Mouse (Mus musculus): ENCODE data around the gene Il18bp.

Gene Il18bp

DNA sequence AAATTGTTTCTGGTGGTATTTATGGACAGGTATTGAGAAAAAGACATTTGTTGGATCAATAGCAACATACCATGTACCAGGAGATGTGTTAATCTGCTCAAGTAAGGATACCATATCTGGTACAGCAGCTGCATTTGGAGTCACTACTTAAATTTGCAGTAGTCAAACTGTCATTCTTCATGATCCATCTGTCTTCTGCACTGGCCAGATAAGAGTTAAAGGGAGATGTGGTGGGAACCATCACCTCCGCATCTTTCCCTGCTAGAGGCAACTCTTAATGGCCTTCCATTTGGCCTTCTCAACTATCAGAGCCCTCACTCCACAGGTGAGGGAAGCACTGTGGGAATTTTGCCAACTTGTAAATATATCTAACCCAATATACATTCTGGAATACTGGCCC lies 12.0 kb downstream of the Il18bp start:
- DNase-seq (ENCODE audit: extremely low read depth, low read depth), result peak; percentile 29

DNA sequence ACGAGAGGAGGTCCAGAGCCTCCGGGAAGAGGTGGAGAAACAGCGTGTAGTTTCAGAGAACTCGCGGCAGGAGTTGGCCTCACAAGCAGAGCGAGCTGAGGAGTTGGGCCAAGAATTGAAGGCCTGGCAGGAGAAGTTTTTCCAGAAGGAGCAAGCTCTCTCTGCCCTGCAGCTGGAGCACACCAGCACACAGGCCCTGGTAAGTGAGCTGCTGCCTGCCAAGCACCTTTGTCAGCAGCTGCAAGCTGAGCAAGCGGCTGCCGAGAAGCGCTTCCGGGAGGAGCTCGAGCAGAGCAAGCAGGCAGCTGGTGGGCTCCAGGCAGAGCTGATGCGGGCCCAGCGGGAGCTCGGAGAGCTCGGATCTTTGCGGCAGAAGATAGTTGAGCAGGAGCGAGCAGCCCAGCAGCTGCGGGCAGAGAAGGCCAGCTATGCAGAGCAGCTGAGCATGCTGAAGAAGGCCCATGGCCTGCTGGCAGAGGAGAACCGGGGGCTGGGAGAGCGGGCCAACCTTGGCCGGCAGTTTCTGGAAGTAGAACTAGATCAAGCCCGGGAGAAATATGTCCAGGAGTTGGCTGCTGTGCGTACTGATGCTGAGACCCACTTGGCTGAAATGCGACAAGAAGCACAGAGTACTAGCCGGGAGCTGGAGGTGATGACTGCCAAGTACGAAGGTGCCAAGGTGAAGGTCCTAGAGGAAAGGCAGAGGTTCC lies 17.4 kb downstream of the Il18bp start:
- DNase-seq (ENCODE audit: extremely low read depth, low read depth), result no peak

- DNase-seq (ENCODE audit: extremely low read depth, low read depth), result no peak
These were observed 18.2 kb downstream of the Il18bp start for GRCm38 (mm10) chr7:102000296-102000695.

DNA sequence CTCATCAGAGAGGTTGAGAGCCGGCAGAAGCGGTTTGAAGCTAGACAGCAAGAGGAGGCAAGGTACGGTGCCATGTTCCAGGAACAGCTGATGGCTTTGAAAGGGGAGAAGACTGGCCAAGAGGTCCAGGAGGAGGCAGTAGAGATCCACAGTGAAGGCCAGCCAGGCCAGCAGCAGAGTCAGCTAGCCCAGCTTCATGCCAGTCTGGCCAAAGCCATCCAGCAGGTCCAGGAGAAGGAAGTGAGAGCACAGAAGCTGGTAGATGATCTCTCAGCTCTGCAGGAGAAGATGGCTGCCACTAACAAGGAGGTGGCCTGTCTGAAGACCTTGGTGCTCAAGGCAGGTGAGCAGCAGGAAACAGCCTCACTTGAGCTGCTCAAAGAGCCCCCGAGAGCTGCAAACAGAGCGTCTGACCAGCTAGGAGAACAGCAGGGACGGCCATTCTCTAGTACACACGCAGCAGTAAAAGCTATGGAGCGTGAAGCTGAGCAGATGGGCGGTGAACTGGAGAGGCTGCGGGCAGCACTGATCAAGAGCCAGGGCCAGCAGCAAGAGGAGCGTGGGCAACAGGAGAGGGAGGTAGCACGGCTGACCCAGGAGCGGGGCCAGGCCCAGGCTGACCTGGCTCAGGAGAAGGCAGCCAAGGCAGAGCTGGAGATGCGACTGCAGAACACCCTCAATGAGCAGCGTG lies 18.9 kb downstream of the Il18bp start:
- DNase-seq (ENCODE audit: extremely low read depth, low read depth), result no peak

GRCm38 (mm10) chr7:101998194-101998927 lies 20.1 kb downstream of the Il18bp start:
- peak; percentile 27 for DNase-seq (ENCODE audit: extremely low read depth, low read depth)

- no peak for DNase-seq (ENCODE audit: extremely low read depth, low read depth)
These were observed 24.2 kb downstream of the Il18bp start for GRCm38 (mm10) chr7:101994241-101994640.

GRCm38 (mm10) chr7:101985081-101985480 lies 33.4 kb downstream of the Il18bp start:
- DNase-seq (ENCODE audit: extremely low read depth, low read depth), result no peak

- DNase-seq (ENCODE audit: extremely low read depth, low read depth), result no peak
These were observed 35.8 kb downstream of the Il18bp start for GRCm38 (mm10) chr7:101982735-101983134.

- no peak for DNase-seq (ENCODE audit: extremely low read depth, low read depth)
These were observed 44.0 kb downstream of the Il18bp start for GRCm38 (mm10) chr7:101974505-101974904.

GRCm38 (mm10) chr7:101973730-101974129 lies 44.8 kb downstream of the Il18bp start:
- no peak for DNase-seq (ENCODE audit: extremely low read depth, low read depth)

DNA sequence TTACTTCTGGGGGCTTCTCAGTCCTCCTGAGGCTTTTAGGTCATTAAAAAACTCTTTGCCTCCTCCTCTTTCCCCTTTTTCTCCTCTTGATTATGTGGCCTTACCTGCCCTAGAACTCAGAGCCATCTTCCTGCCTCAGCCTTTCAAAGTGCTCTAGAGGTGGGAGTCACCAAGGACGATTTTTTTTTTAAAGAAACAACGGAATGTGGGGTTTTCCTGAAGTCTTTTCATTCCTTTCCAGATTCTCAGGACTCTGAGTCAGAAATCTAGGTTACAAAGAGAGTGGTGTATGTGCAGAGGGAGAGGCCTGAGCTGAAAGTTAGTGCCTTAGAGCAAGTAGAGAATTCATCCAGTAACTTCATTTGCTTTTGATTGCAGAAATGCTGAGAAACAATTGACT lies 46.8 kb downstream of the Il18bp start:
- no peak for DNase-seq (ENCODE audit: extremely low read depth, low read depth)

- DNase-seq (ENCODE audit: extremely low read depth, low read depth), result peak; percentile 54
These were observed 47.5 kb downstream of the Il18bp start for GRCm38 (mm10) chr7:101970821-101971461.

GRCm38 (mm10) chr7:101970429-101970775 lies 48.1 kb downstream of the Il18bp start:
- peak; percentile 75 for DNase-seq (ENCODE audit: extremely low read depth, low read depth)

GRCm38 (mm10) chr7:101969694-101970428 lies 48.6 kb downstream of the Il18bp start:
- no peak for DNase-seq (ENCODE audit: extremely low read depth, low read depth)

GRCm38 (mm10) chr7:101968751-101969150 lies 49.7 kb downstream of the Il18bp start:
- DNase-seq (ENCODE audit: extremely low read depth, low read depth), result no peak

- no peak for DNase-seq (ENCODE audit: extremely low read depth, low read depth)
These were observed 51.2 kb downstream of the Il18bp start for GRCm38 (mm10) chr7:101967256-101967655.

DNA sequence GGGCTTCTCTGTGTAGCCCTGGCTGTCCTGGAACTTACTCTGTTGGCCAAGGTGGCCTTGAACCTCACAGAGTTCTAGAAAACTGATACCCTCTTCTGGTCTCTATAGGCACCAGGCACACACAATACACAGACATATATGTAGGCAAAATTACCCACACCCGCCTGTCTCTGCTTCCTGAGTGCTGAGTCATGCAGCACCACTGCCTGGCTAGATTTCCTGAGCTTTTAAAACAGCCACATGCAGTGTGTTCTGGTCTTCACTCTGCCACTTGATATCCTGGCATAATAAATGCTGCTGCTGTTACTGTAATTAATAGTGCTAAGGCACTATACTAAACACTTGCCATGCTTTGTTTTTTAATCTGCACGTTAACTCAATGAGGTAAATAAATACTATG lies 52.9 kb downstream of the Il18bp start:
- DNase-seq (ENCODE audit: extremely low read depth, low read depth), result no peak

Data from MEL-GATA-1-ER (cell line).